Mouse (Mus musculus) ES-Bruce4 (cell line): ENCODE measurements around the gene Nek8.

ENCODE experiments used
- CTCF ChIP-seq: IDR thresholded peaks from one replicate; pipeline ENCODE4 v1.8.1; 2011; ENCODE audit warnings: low read depth, low read length
- EP300 ChIP-seq: IDR thresholded peaks from 2 replicates; pipeline ENCODE4 v1.6.1; 2011; ENCODE audit warnings: low read depth, low read length; ENCODE audit not compliant: insufficient read depth
- POLR2A ChIP-seq: IDR thresholded peaks from one replicate; pipeline ENCODE4 v1.8.1; 2011; ENCODE audit warnings: low read length; ENCODE audit not compliant: insufficient read depth

DNA sequence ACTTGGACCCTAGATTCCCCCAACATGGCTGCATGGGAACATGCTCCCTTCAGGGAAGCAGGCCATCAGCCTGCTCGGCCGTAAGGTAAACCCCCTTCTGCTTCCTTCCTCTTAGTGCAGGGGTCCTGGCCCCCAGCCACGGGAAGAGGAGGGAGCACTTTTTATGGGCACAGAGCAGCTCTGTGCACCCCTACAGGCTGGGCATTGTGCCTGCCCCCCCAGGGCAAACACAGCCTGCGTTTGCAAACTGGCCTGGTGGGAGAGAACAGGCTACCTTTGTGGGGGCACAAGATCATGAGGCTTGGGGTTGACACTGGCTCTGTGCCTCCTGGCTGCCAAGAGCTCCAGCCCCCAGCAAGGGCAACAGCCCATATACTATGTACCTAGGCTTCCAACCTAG is 14.5 kb downstream of the Nek8 start:
- no peak for TF ChIP-seq CTCF
- TF ChIP-seq POLR2A, result no peak
- no peak for TF ChIP-seq EP300
